Mouse (Mus musculus): ENCODE results near the gene Katnb1. TPM values are rescaled to one million over a fixed set of nuclear protein-coding genes. Genes with fewer than 3 reads are reported as not detected.
A peak's percentile ranks its signal among the peaks of the same experiment; 100 is the strongest.

Katnb1 gene
- polyA plus RNA-seq, 1 experiment from 2014 or later, result 48.4 TPM

GRCm38 (mm10) chr8:95054927-95055510, 26.0 kb upstream of the Katnb1 start, which contains the start of gene Drc7:
TSS of gene Drc7 (plus strand) at chr8:95055103.
- WGBS, result 25% methylated on average over 2 of the region's 2 CpGs
- H3K9me3 ChIP-seq (ENCODE audit: control insufficient read depth, low read length), result no peaks in the 10 kb centered on the region
- H3K9ac ChIP-seq (ENCODE audit: low read depth, low read length), result no peak within 1 kb of the TSS
- no peaks in the 10 kb centered on the region for H3K27me3 ChIP-seq (replicated peaks; ENCODE audit: control insufficient read depth, insufficient read depth, low read length)
- peak within 1 kb of the TSS; percentile 4; the same call in 1 of the 2 replicates for H3K4me3 ChIP-seq (ENCODE audit: low read length)
- ATAC-seq, result peak; percentile 87
- H3K27ac ChIP-seq (ENCODE audit: low read depth, low read length), result no peak within 1 kb of the TSS
- no peaks in the 10 kb centered on the region for H3K36me3 ChIP-seq (ENCODE audit: control insufficient read depth, insufficient read depth, low read length)
- peak within 1 kb of the TSS; percentile 14 for H3K4me2 ChIP-seq (ENCODE audit: low read length)
- H3K4me1 ChIP-seq (ENCODE audit: control insufficient read depth, insufficient read depth, low read depth, low read length), result no peaks in the 10 kb centered on the region

- H3K27me3 ChIP-seq (replicated peaks; ENCODE audit: control insufficient read depth, insufficient read depth, low read length), result no peaks in the 10 kb centered on the region
- no peaks in the 10 kb centered on the region for H3K36me3 ChIP-seq (ENCODE audit: control insufficient read depth, insufficient read depth, low read length)
- 95% methylated on average over 5 of the region's 5 CpGs for WGBS
- H3K4me2 ChIP-seq (ENCODE audit: low read length), result no peak overlapping the region
- no peak overlapping the region for H3K27ac ChIP-seq (ENCODE audit: low read depth, low read length)
- no peaks in the 10 kb centered on the region for H3K9me3 ChIP-seq (ENCODE audit: control insufficient read depth, low read length)
- no peaks in the 10 kb centered on the region for H3K4me1 ChIP-seq (ENCODE audit: control insufficient read depth, insufficient read depth, low read depth, low read length)
- no peak for ATAC-seq
- H3K9ac ChIP-seq (ENCODE audit: low read depth, low read length), result no peak overlapping the region
- H3K4me3 ChIP-seq (ENCODE audit: low read length), result no peak overlapping the region
Observed at GRCm38 (mm10) chr8:95056414-95056813, 24.6 kb upstream of the Katnb1 start.

GRCm38 (mm10) chr8:95058661-95059060, 22.3 kb upstream of the Katnb1 start:
- WGBS, result 82% methylated on average over 6 of the region's 6 CpGs
- H3K27ac ChIP-seq (ENCODE audit: low read depth, low read length), result no peak overlapping the region
- H3K4me2 ChIP-seq (ENCODE audit: low read length), result no peak overlapping the region
- ATAC-seq, result no peak
- no peaks in the 10 kb centered on the region for H3K4me1 ChIP-seq (ENCODE audit: control insufficient read depth, insufficient read depth, low read depth, low read length)
- H3K36me3 ChIP-seq (ENCODE audit: control insufficient read depth, insufficient read depth, low read length), result no peaks in the 10 kb centered on the region
- no peaks in the 10 kb centered on the region for H3K27me3 ChIP-seq (replicated peaks; ENCODE audit: control insufficient read depth, insufficient read depth, low read length)
- H3K4me3 ChIP-seq (ENCODE audit: low read length), result no peak overlapping the region
- no peak overlapping the region for H3K9ac ChIP-seq (ENCODE audit: low read depth, low read length)
- H3K9me3 ChIP-seq (ENCODE audit: control insufficient read depth, low read length), result no peaks in the 10 kb centered on the region

DNA sequence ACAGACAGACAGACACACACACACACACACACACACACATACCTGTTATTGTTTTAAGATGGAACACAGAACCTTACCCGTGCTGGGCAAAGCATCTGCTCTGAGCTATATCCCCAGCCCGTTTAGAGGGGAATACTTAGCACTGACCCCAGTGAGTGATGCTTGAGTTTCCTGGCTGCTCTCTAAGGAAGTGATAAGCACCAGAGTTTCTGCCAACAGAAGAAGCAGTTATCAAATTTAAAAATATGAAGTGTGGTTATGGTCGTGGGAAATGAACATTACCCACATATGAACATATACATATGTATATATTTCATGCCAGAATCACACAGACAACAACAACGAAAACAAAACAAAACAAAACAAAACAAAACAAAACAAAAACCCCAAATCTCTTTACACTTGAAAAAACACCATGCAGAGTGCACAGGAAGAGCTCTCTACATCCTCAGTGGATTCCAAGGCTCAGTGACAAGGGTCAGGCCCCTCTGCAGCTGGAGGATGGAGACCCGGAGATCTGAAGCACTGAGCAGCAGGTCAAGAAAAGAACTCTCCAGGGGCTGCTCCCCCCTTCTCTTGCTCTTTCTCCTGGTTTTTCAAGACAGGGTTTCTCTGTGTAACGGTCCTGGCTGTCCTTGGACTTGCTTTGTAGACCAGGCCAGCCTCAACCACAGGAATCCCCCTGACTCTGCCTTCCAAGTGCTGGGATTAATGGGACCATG, 21.0 kb upstream of the Katnb1 start:
- Histone ChIP-seq H3K4me1 (ENCODE audit: control insufficient read depth, insufficient read depth, low read depth, low read length) (no peaks in the 10 kb centered on the region), H3K4me2 (ENCODE audit: low read length) (no peak overlapping the region), H3K27me3 (replicated peaks; ENCODE audit: control insufficient read depth, insufficient read depth, low read length) (no peaks in the 10 kb centered on the region), H3K36me3 (ENCODE audit: control insufficient read depth, insufficient read depth, low read length) (no peaks in the 10 kb centered on the region), H3K27ac (ENCODE audit: low read depth, low read length) (no peak overlapping the region), H3K9me3 (ENCODE audit: control insufficient read depth, low read length) (no peaks in the 10 kb centered on the region), H3K4me3 (ENCODE audit: low read length) (no peak overlapping the region), H3K9ac (ENCODE audit: low read depth, low read length) (no peak overlapping the region)
- ATAC-seq, result no peak
- WGBS, result 67% methylated on average over 6 of the region's 6 CpGs

GRCm38 (mm10) chr8:95064531-95064930, 16.5 kb upstream of the Katnb1 start:
- Histone ChIP-seq H3K27ac (ENCODE audit: low read depth, low read length) (no peak overlapping the region), H3K4me3 (ENCODE audit: low read length) (no peak overlapping the region), H3K27me3 (replicated peaks; ENCODE audit: control insufficient read depth, insufficient read depth, low read length) (no peaks in the 10 kb centered on the region), H3K4me2 (ENCODE audit: low read length) (no peak overlapping the region), H3K9me3 (ENCODE audit: control insufficient read depth, low read length) (no peaks in the 10 kb centered on the region), H3K4me1 (ENCODE audit: control insufficient read depth, insufficient read depth, low read depth, low read length) (no peaks in the 10 kb centered on the region), H3K9ac (ENCODE audit: low read depth, low read length) (no peak overlapping the region), H3K36me3 (ENCODE audit: control insufficient read depth, insufficient read depth, low read length) (no peaks in the 10 kb centered on the region)
- WGBS, result 78% methylated on average over 2 of the region's 2 CpGs
- no peak for ATAC-seq

- no peaks in the 10 kb centered on the region for H3K36me3 ChIP-seq (ENCODE audit: control insufficient read depth, insufficient read depth, low read length)
- H3K9me3 ChIP-seq (ENCODE audit: control insufficient read depth, low read length), result no peaks in the 10 kb centered on the region
- H3K4me3 ChIP-seq (ENCODE audit: low read length), result no peak overlapping the region
- H3K4me1 ChIP-seq (ENCODE audit: control insufficient read depth, insufficient read depth, low read depth, low read length), result no peaks in the 10 kb centered on the region
- no peak overlapping the region for H3K4me2 ChIP-seq (ENCODE audit: low read length)
- H3K27me3 ChIP-seq (replicated peaks; ENCODE audit: control insufficient read depth, insufficient read depth, low read length), result no peaks in the 10 kb centered on the region
- H3K9ac ChIP-seq (ENCODE audit: low read depth, low read length), result no peak overlapping the region
- 43% methylated on average over 3 of the region's 3 CpGs for WGBS
- no peak overlapping the region for H3K27ac ChIP-seq (ENCODE audit: low read depth, low read length)
- ATAC-seq, result no peak
Observed at GRCm38 (mm10) chr8:95067582-95067981, 13.4 kb upstream of the Katnb1 start.

GRCm38 (mm10) chr8:95075504-95075903, 5.5 kb upstream of the Katnb1 start:
- WGBS, result 80% methylated on average over 3 of the region's 3 CpGs
- ATAC-seq, result no peak

DNA sequence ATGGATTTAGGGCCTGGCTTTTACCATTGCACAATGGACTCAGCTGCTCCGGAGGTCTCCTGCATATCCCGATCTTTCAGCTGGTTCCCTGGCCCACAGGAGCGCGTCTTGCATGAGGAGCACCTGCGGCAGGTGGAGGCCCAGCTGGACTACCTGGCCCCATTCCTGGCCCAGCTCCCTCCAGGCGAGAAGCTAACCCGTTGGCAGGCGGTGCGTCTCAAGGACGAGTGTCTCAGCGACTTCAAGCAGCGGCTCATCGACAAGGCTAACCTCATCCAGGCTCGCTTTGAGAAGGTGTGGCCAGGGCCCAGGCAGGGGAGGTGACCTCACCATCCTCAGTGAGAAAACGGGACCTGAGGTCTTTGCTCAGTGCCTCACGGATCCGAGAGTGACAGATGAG, 4.8 kb upstream of the Katnb1 start:
- Histone ChIP-seq H3K27me3 (replicated peaks; ENCODE audit: control insufficient read depth, insufficient read depth, low read length) (no peaks in the 10 kb centered on the region), H3K36me3 (ENCODE audit: control insufficient read depth, insufficient read depth, low read length) (no peaks in the 10 kb centered on the region), H3K4me1 (ENCODE audit: control insufficient read depth, insufficient read depth, low read depth, low read length) (no peaks in the 10 kb centered on the region), H3K9ac (ENCODE audit: low read depth, low read length) (no peak overlapping the region), H3K27ac (ENCODE audit: low read depth, low read length) (no peak overlapping the region), H3K9me3 (ENCODE audit: control insufficient read depth, low read length) (no peaks in the 10 kb centered on the region), H3K4me2 (ENCODE audit: low read length) (no peak overlapping the region), H3K4me3 (ENCODE audit: low read length) (no peak overlapping the region)
- ATAC-seq, result no peak
- 82% methylated on average over 17 of the region's 17 CpGs for WGBS

More at GRCm38 (mm10) chr8:95075504-95075903, 5.5 kb upstream of the Katnb1 start:
- Histone ChIP-seq H3K27ac (ENCODE audit: low read depth, low read length) (no peak overlapping the region), H3K27me3 (replicated peaks; ENCODE audit: control insufficient read depth, insufficient read depth, low read length) (no peaks in the 10 kb centered on the region), H3K4me3 (ENCODE audit: low read length) (no peak overlapping the region), H3K4me1 (ENCODE audit: control insufficient read depth, insufficient read depth, low read depth, low read length) (no peaks in the 10 kb centered on the region), H3K36me3 (ENCODE audit: control insufficient read depth, insufficient read depth, low read length) (no peaks in the 10 kb centered on the region), H3K4me2 (ENCODE audit: low read length) (no peak overlapping the region), H3K9me3 (ENCODE audit: control insufficient read depth, low read length) (no peaks in the 10 kb centered on the region), H3K9ac (ENCODE audit: low read depth, low read length) (no peak overlapping the region)

DNA sequence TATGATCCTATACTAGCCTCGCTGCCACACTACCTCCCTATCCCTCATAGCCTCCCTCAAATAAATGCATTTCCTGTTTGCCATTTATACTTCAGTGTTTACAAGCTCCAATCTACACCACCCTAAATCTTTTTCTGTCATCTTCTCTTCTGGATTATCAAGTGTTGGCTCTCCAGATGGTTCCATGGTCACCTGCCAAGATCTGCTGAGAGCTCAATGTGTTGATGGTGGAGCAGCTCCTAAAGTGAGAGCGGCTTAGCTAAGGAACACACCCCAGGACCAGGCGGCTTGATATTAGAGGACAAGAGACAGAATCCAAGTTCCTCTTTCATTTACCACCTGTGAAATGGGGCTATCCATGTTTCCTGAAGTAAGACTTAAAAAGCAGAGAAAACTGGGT, 2.9 kb upstream of the Katnb1 start:
- WGBS, result 86% methylated on average over 3 of the region's 3 CpGs
- Histone ChIP-seq H3K36me3 (ENCODE audit: control insufficient read depth, insufficient read depth, low read length) (no peaks in the 10 kb centered on the region), H3K27ac (ENCODE audit: low read depth, low read length) (no peak overlapping the region), H3K4me3 (ENCODE audit: low read length) (no peak overlapping the region), H3K9me3 (ENCODE audit: control insufficient read depth, low read length) (no peaks in the 10 kb centered on the region), H3K9ac (ENCODE audit: low read depth, low read length) (no peak overlapping the region), H3K4me1 (ENCODE audit: control insufficient read depth, insufficient read depth, low read depth, low read length) (peaks cover 15% of the 10 kb centered on the region), H3K4me2 (ENCODE audit: low read length) (no peak overlapping the region), H3K27me3 (replicated peaks; ENCODE audit: control insufficient read depth, insufficient read depth, low read length) (no peaks in the 10 kb centered on the region)
- no peak for ATAC-seq
